Mouse (Mus musculus) megakaryocyte, embryonic 14.5 days (primary cell): ENCODE measurements around the gene Sgcd.

Experiments
- FLI1 ChIP-seq: IDR thresholded peaks from 2 replicates; pipeline ENCODE4 v1.6.1; 2012; ENCODE audit warnings: low read length, inconsistent platforms, mixed read lengths
- GATA1 ChIP-seq: IDR thresholded peaks from 3 replicates; pipeline ENCODE4 v1.6.1; 2012; ENCODE audit warnings: mixed read lengths, low read length, inconsistent platforms, borderline replicate concordance

GRCm38 (mm10) chr11:47305579-47305978 lies 683.2 kb downstream of the Sgcd start:
- TF ChIP-seq GATA1 (no peak), FLI1 (no peak)
